Mouse (Mus musculus) gastrocnemius, adult 2 months (tissue): ENCODE results near the gene Gas2l3. TPM values are rescaled to one million over a fixed set of nuclear protein-coding genes. Genes with fewer than 3 reads are reported as not detected.

Experiments
- DNase-seq: peaks from one replicate; pipeline ENCODE4 v3.0.0; 2022
- H3K27ac ChIP-seq: fragments of 200-600 bp; 2 replicates; pipeline ENCODE4 v1.8.1; 2022; ENCODE audit warnings: mild to moderate bottlenecking
- H3K4me3 ChIP-seq: fragments of 200-600 bp; 2 replicates; pipeline ENCODE4 v1.8.1; 2022; ENCODE audit warnings: mild to moderate bottlenecking, moderate library complexity
- CTCF ChIP-seq: fragments of 200-600 bp; IDR thresholded peaks from 2 replicates; pipeline ENCODE4 v1.8.1; 2022; ENCODE audit warnings: antibody characterized with exemption, mild to moderate bottlenecking, moderate library complexity
- intact Hi-C: fragments of 180-260 bp; cut with DNase I; formaldehyde crosslinking; loops from one replicate; pipeline ENCODE4 v1.15.1; 2025
- total RNA-seq, 2 experiments: library from RNA; stranded (reverse); gene quantifications; 2 replicates each; pipeline ENCODE4 v1.2.3; 2021

The Gas2l3 gene
- total RNA-seq, 2 experiments from 2014 or later: 0.89 to 0.95 TPM

DNA sequence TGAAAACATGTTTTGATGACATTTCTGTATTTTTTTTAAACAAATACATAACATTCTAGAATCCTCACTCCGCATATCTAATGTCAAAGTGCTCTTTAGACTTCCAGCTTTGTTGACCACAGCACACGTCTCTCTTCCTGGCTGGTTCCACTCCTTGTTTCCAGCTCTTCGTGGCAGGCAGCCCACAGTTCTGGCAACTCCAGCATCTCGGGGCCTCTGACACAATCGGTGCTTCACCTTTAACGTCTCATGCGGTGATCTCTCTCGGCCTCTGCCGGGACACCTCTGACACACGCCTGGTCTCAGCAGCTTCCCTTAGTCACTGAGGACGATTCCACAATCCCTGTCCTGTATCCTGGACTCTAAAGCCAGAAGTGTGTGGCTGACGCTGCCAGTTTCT lies 5.8 kb downstream of the Gas2l3 start:
- intact Hi-C loops: no loop called here
- peak; percentile 46 for DNase-seq
- Histone ChIP-seq H3K4me3 (peak overlapping the region; percentile 30; the same call in 1 of the 2 replicates), H3K27ac (no peak overlapping the region; the same call in 1 of the 2 replicates)
- TF ChIP-seq CTCF: no peak

DNA sequence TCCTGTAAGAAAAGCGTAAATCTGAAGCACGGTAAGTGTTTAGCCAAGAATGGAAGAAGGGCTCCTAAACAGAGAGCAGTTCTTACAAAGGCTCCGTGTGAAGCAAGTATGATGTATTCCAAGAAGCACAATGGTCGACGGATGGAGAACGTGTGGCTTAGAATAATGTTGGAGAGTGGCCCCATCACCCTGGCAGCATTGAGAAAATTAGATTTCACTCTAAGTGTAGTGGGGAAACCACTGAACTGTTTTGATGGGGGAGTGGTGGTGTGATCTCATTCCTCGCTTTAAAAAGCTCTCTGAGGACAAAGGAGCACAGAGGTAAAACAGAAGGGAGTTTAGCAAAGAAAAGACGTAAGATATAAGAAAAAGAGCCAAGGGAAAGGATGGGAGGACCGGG lies 6.3 kb downstream of the Gas2l3 start:
- no peak for TF ChIP-seq CTCF
- no peak for DNase-seq
- Histone ChIP-seq H3K4me3 (0 out of 2 replicates have a peak overlapping the region, but pooled peaks have one; percentile 15), H3K27ac (peak overlapping the region; percentile 20; the same call in 1 of the 2 replicates)
- intact Hi-C loops: no loop called here

DNA sequence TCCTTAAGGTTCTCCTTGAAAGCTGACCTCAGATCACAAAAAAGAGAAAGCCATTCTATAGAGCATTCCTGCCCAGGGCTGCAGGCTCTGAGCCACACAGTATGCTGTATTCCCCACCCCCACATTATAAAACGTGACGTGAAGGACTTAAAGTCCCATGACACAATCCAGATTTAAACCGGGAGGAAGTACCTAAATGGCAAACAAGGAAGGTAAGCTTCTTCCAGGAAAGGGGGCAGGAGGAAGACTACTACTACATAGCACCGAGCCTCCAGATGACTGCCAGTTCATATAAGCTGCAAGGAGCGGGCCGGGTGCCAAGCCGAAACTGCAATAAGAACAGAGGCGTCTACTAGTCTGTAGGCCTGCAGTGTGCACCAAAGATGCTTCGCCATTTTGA lies 7.8 kb downstream of the Gas2l3 start:
- no peak for DNase-seq
- no peak for TF ChIP-seq CTCF
- Histone ChIP-seq H3K27ac (no peak overlapping the region; the same call in 1 of the 2 replicates), H3K4me3 (no peak overlapping the region)
- intact Hi-C loops: no loop called here

DNA sequence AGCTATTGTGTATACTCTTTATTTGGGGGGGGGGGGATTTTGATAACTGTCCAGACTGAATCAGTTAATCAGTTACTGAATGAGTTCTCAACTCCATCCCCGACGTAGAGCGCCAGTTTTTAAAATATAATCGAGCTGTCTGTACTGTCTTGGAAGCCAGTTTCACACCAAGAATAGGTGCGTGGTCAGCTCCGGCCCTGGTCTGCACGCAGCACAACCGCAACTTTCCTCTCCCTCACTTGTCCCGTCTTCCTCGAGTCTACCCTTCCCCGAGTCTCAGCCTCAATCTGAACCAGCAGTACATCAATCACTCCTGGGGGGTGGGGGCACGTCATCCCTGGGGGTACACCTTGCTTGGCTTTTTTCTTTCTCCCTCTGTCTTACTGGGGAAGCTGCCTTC lies 8.4 kb downstream of the Gas2l3 start:
- TF ChIP-seq CTCF: no peak
- Histone ChIP-seq H3K4me3 (no peak overlapping the region), H3K27ac (peak overlapping the region; percentile 20; the same call in 1 of the 2 replicates)
- DNase-seq: no peak
- intact Hi-C loops: no loop called here

DNA sequence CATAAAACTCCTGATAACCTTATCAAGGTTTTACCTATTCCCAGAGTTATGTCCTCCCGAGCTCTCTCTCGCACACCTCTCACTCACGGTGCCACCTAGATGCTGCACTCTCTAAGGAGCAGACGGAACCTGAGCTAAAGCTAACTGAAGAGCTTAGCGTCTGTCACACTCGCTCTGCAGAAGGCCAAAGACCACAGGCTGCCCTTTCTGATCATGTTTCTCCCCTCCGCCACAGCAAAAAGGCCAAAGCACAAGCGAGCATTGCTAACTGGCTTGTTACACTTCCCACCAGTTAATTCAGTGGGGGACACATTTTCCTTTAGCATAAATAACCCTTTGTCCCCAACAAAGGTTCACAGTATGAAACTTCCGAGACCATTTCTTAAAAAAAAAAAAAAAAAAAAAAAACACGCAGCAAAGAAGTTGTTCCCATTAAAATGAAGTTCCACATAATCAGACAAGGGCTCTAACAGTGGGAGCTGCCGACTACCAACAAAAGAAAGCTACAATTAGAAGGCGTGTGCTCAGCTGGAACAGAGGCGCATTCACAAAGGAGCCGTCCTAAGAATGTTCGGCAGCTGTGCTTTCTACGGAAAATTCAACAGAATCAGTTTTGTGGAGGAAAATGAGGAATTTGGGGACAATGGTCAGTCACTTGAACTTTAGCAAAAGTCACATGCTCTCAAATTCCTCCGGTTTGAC lies 9.1 kb downstream of the Gas2l3 start:
- no peak for TF ChIP-seq CTCF
- H3K27ac ChIP-seq: 0 out of 2 replicates have a peak overlapping the region, but pooled peaks have one; percentile 6
- intact Hi-C loops: no loop called here

GRCm38 (mm10) chr10:89432743-89433142 lies 11.0 kb downstream of the Gas2l3 start:
- intact Hi-C loops: no loop called here
- TF ChIP-seq CTCF: no peak
- DNase-seq: no peak
- H3K4me3 ChIP-seq: peak overlapping the region; percentile 11; the same call in 1 of the 2 replicates
- H3K27ac ChIP-seq: no peak overlapping the region

More for the DNA sequence above, 9.1 kb downstream of the Gas2l3 start:
- DNase-seq: no peak
- H3K4me3 ChIP-seq: no peak overlapping the region

GRCm38 (mm10) chr10:89430751-89431150 lies 13.0 kb downstream of the Gas2l3 start:
- no peak for DNase-seq
- intact Hi-C loops: no loop called here
- Histone ChIP-seq H3K27ac (no peak overlapping the region), H3K4me3 (no peak overlapping the region)
- no peak for TF ChIP-seq CTCF

- intact Hi-C loops: no loop called here
- TF ChIP-seq CTCF: no peak
- Histone ChIP-seq H3K27ac (no peak overlapping the region), H3K4me3 (no peak overlapping the region)
- DNase-seq: no peak
These were observed 18.9 kb downstream of the Gas2l3 start for GRCm38 (mm10) chr10:89424800-89425393.

- no peak for TF ChIP-seq CTCF
- DNase-seq: no peak
- Histone ChIP-seq H3K4me3 (no peak overlapping the region), H3K27ac (no peak overlapping the region)
- intact Hi-C loops: no loop called here
These were observed 19.6 kb downstream of the Gas2l3 start for GRCm38 (mm10) chr10:89424217-89424616.

GRCm38 (mm10) chr10:89423164-89423778 lies 20.5 kb downstream of the Gas2l3 start:
- intact Hi-C loops: no loop called here
- H3K4me3 ChIP-seq: no peak overlapping the region
- TF ChIP-seq CTCF: no peak
- no peak overlapping the region for H3K27ac ChIP-seq
- no peak for DNase-seq

DNA sequence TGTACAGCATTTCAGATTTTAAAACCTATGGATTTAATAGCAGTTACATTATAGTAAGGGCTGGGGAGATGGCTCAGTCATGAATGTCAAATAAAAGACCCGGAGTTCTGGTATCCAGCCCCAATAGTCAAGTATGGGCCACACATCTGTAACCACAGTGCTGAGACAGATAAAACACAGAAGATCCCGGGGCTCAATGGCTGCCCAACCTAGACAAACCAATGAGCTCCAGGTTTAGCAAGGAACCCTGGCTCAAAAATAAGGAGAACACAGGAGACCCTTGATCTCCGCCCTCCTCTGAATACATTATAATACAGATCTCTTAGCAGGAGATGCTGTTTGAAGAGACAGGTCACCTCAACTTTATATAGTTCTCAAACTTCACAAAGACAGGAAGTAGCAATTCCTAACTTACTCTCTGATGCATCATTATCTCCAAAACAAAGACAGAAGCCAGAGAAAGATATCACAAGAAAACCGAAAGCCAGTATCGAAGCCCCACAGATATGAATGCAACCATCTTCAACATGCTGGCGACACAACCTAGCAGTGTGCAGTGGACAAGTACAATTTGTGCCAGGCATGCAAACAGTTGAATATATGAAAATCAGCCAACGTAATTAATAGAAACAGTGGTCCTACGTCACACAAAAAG lies 21.1 kb downstream of the Gas2l3 start:
- Histone ChIP-seq H3K4me3 (no peak overlapping the region), H3K27ac (no peak overlapping the region)
- DNase-seq: no peak
- no peak for TF ChIP-seq CTCF
- intact Hi-C loops: no loop called here

DNA sequence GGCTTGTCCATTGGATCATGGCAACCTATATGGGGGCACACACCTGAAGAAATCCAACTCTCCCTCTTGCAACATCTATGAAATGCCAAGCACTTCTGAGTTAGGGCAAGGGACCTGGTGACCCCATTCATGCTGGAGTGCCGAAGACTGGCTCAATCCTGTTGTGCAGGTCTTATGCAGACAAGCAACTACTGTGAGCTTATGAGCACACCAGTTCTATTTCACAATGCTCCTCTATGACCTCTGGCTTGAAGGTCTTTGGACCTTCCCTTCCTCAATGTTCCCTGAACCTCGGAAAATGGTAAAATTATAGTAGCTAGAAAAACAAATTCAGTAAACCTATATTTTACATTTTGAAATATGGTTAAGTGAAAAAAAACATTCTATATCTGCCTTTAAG lies 25.8 kb downstream of the Gas2l3 start:
- intact Hi-C loops: no loop called here
- TF ChIP-seq CTCF: no peak
- DNase-seq: no peak
- H3K4me3 ChIP-seq: no peak overlapping the region
- no peak overlapping the region for H3K27ac ChIP-seq

DNA sequence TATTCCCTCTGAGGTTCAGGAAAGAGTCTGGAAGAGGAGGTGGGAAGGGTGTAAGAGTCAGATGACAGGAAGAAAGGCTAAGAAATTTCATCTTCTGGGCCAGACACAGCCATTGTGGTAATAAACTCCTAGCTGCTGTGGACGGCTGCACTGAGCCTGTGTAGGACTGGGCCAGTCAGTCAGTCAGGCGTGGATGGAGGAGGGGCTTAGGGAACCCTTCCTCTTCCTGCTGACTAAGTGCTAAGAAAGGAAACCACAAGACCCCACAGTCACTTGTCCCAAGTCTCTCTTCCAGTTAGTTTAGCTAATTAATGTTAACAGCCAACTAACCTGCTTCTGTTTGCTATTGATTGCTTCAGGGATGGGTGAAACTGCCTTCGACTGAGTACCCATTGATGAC lies 28.3 kb downstream of the Gas2l3 start:
- intact Hi-C loops: no loop called here
- no peak for TF ChIP-seq CTCF
- Histone ChIP-seq H3K4me3 (no peak overlapping the region), H3K27ac (no peak overlapping the region)
- DNase-seq: no peak
